8 mouse cellular contexts compared by ENCODE assay signal in genomic region chrX:168794974-168795858, GRCm38 (mm10). TPM values are rescaled to one million over a fixed set of nuclear protein-coding genes. Genes with fewer than 3 reads are reported as not detected.
A peak's percentile ranks its signal among the peaks of the same experiment; 100 is the strongest.
DNase-seq lines count a peak whose midpoint lies in the region; ATAC-seq lines count a peak whose summit lies in the region.

TSS of gene Arhgap6 (plus strand) at chrX:168795099.

- H3K4me2 ChIP-seq in forebrain, embryonic 14.5 days (ENCODE audit: low read length) = peak within 1 kb of the TSS; percentile 75
- peak within 1 kb of the TSS; percentile 79 for H3K4me2 ChIP-seq in limb, embryonic 11.5 days (ENCODE audit: low read depth, severe bottlenecking)

- H3K4me1 ChIP-seq in forebrain, embryonic 14.5 days (ENCODE audit: control insufficient read depth, insufficient read depth, low read length) = no peaks in the 10 kb centered on the region
- H3K4me1 ChIP-seq in limb, embryonic 11.5 days (ENCODE audit: control insufficient read depth, insufficient read depth, low read length) = no peaks in the 10 kb centered on the region

- peak within 1 kb of the TSS; percentile 32 for H3K9ac ChIP-seq in forebrain, embryonic 14.5 days (ENCODE audit: low read length)
- no peak within 1 kb of the TSS for H3K9ac ChIP-seq in limb, embryonic 11.5 days (ENCODE audit: low read length)

- no peaks in the 10 kb centered on the region for H3K9me3 ChIP-seq in forebrain, embryonic 14.5 days (replicated peaks; ENCODE audit: control insufficient read depth, low read length)
- H3K9me3 ChIP-seq in limb, embryonic 11.5 days (ENCODE audit: control insufficient read depth, low read length) = no peaks in the 10 kb centered on the region

- H3K27me3 ChIP-seq in forebrain, embryonic 14.5 days (replicated peaks; ENCODE audit: control insufficient read depth, insufficient read depth, low read length) = 0 out of 2 replicates have a peak, but pooled peaks cover 24% of the 10 kb centered on the region
- H3K27me3 ChIP-seq in limb, embryonic 11.5 days (ENCODE audit: control insufficient read depth, insufficient read depth, low read length) = peaks cover 31% of the 10 kb centered on the region

- no peak within 1 kb of the TSS for H3K27ac ChIP-seq in forebrain, embryonic 14.5 days (ENCODE audit: low read depth, low read length)
- no peak within 1 kb of the TSS for H3K27ac ChIP-seq in limb, embryonic 11.5 days (replicated peaks; ENCODE audit: low read depth, low read length)

- peak within 1 kb of the TSS; percentile 36 for H3K4me3 ChIP-seq in forebrain, embryonic 14.5 days (ENCODE audit: low read depth, low read length)
- H3K4me3 ChIP-seq in limb, embryonic 11.5 days (ENCODE audit: low read depth, low read length) = peak within 1 kb of the TSS; percentile 34

- peak; percentile 67 for ATAC-seq in forebrain, embryonic 14.5 days
- peak; percentile 67 for ATAC-seq in limb, embryonic 11.5 days (ENCODE audit: insufficient number of reproducible peaks, low FRiP score, low TSS enrichment, low read depth)
- ATAC-seq in megakaryocyte-erythroid progenitor cell, adult 5-6 weeks (replicated peaks; ENCODE audit: low FRiP score, low TSS enrichment, poor library complexity, severe bottlenecking) = peak; percentile 55

- 34% methylated on average over 45 of the region's 48 CpGs for WGBS in forebrain, embryonic 14.5 days
- 19% methylated on average over 46 of the region's 48 CpGs for WGBS in limb, embryonic 11.5 days

- no peaks in the 10 kb centered on the region for H3K36me3 ChIP-seq in forebrain, embryonic 14.5 days (ENCODE audit: control insufficient read depth, insufficient read depth, low read length)
- no peaks in the 10 kb centered on the region for H3K36me3 ChIP-seq in limb, embryonic 11.5 days (ENCODE audit: control insufficient read depth, insufficient read depth, low read length)

- DNase-seq in B cell, adult 2 months = peak; percentile 1 to 3
- DNase-seq in adrenal gland, adult (ENCODE audit: inconsistent age in 2 of 2, low spot score in 1 of 2) = peak; percentile 14 to 54
- peak; percentile 15 for DNase-seq in forebrain, embryonic 14.5 days (ENCODE audit: low spot score)
- DNase-seq in heart, postnatal 25 days (ENCODE audit: low spot score) = peak; percentile 10
- DNase-seq in limb, embryonic 11.5 days (ENCODE audit: low spot score) = peak; percentile 49
- DNase-seq in testis, postnatal 14 days (ENCODE audit: low spot score) = peak; percentile 3
- no peak for DNase-seq in adipocyte (ENCODE audit: low spot score)

- intact Hi-C loops in heart, postnatal 25 days (cut with DNase I) = loop anchor here (5.0 kb wide), 1 partner anchor 43 kb away; no protein-coding TSS in a partner anchor

RNA-seq across cellular contexts. Expression of gene Arhgap6, which starts in this region (rescaled TPM):
- polyA plus RNA-seq in forebrain, embryonic 14.5 days (2014; fragmentation: Nextera tagmentation; extraction: Ambion mirVana) = 0.51 and 0.99 TPM in 2 replicates
- 1 to 10 TPM; 3.2 to 3.4 TPM for total RNA-seq in heart, postnatal 25 days (2021)
- 1.4 and 1.7 TPM in 2 replicates for polyA plus RNA-seq in limb, embryonic 11.5 days (2014; fragmentation: Nextera tagmentation; extraction: Ambion mirVana)
- total RNA-seq in megakaryocyte-erythroid progenitor cell, adult 5-6 weeks (2014; fragmentation: Nextera tagmentation) = 7.5 and 8.2 TPM in 2 replicates
- total RNA-seq in megakaryocyte-erythroid progenitor cell, adult 5-6 weeks (2017) = 8.3 and 16.0 TPM in 2 replicates

Comparison
In these comparisons a context has a peak if more than half of its experiments do, and no peak if none do; other contexts are left out.
1. Peak in DNase-seq, ATAC-seq, H3K4me3 ChIP-seq, H3K9ac ChIP-seq and H3K4me2 ChIP-seq in forebrain, embryonic 14.5 days; RNA of the gene not detected or under 1 TPM.